Mouse (Mus musculus) limb, embryonic 15.5 days (tissue): Measurements from ENCODE around the gene Acsl6. TPM values are rescaled to one million over a fixed set of nuclear protein-coding genes. Genes with fewer than 3 reads are reported as not detected.
"Not testable (repeated sequence)": the region's sequence is repeated elsewhere in the genome, so short reads cannot be mapped to it uniquely, and the experiment has no call there.

Source experiments
- ATAC-seq: fragments of 200-750 bp; cut with Nextera tagmentation; 2 replicates; pipeline ENCODE4 v1.8.0; 2017; ENCODE audit warnings: low read depth, moderate TSS enrichment; ENCODE audit not compliant: insufficient number of reproducible peaks, low FRiP score, low TSS enrichment
- H3K27ac ChIP-seq: fragments of 300-500 bp; sonication (generic); 2 replicates; pipeline ENCODE4 v1.5.1; 2015; ENCODE audit warnings: moderate library complexity, mild to moderate bottlenecking, inconsistent platforms
- H3K27me3 ChIP-seq: fragments of 300-500 bp; sonication (generic); 2 replicates; pipeline ENCODE4 v1.6.1; 2015; ENCODE audit warnings: inconsistent platforms
- H3K36me3 ChIP-seq: fragments of 300-500 bp; sonication (generic); 2 replicates; pipeline ENCODE4 v1.6.1; 2015; ENCODE audit warnings: inconsistent platforms
- H3K4me1 ChIP-seq: fragments of 300-500 bp; sonication (generic); 2 replicates; pipeline ENCODE4 v1.6.1; 2015; ENCODE audit warnings: inconsistent platforms
- H3K4me2 ChIP-seq: fragments of 300-500 bp; sonication (generic); 2 replicates; pipeline ENCODE4 v1.6.1; 2015; ENCODE audit warnings: mild to moderate bottlenecking, inconsistent platforms
- H3K4me3 ChIP-seq: fragments of 300-500 bp; sonication (generic); 2 replicates; pipeline ENCODE4 v1.5.1; 2015; ENCODE audit warnings: mild to moderate bottlenecking, inconsistent platforms
- H3K9ac ChIP-seq: fragments of 300-500 bp; sonication (generic); 2 replicates; pipeline ENCODE4 v1.6.1; 2015; ENCODE audit warnings: inconsistent platforms
- H3K9me3 ChIP-seq: fragments of 300-500 bp; sonication (generic); 2 replicates; pipeline ENCODE4 v1.6.1; 2016; ENCODE audit warnings: inconsistent platforms
- WGBS: fragments of 180-500 bp; shearing (Covaris S2); methylation state at CpG from one replicate; pipeline ENCODE4 v1.1.7; 2015; 5-methylcytosine and 5-hydroxymethylcytosine counted together
- polyA plus RNA-seq: library from polyadenylated mRNA; unstranded; fragments of >200 nt; fragmentation: Nextera tagmentation; extraction: Ambion mirVana; gene quantifications from 2 replicates; pipeline ENCODE4 v1.2.1, GENCODE M21; 2015

Gene Acsl6
- polyA plus RNA-seq, 1 experiment from 2014 or later: 0.52 TPM

- H3K4me3 ChIP-seq: no peak overlapping the region
- H3K4me2 ChIP-seq: no peak overlapping the region
- H3K27ac ChIP-seq: no peak overlapping the region
- no peak for ATAC-seq
- no peaks in the 10 kb centered on the region for H3K4me1 ChIP-seq
- H3K27me3 ChIP-seq: no peaks in the 10 kb centered on the region
- H3K9ac ChIP-seq: no peak overlapping the region
- no peaks in the 10 kb centered on the region for H3K9me3 ChIP-seq
- WGBS: 62% methylated on average over 12 of the region's 12 CpGs
- H3K36me3 ChIP-seq: no peaks in the 10 kb centered on the region
Observed at GRCm38 (mm10) chr11:54293980-54294807, 9.4 kb upstream of the Acsl6 start.

- no peak for ATAC-seq
- Histone ChIP-seq H3K4me3 (no peak overlapping the region), H3K9ac (no peak overlapping the region), H3K27ac (no peak overlapping the region), H3K4me2 (no peak overlapping the region), H3K9me3 (no peaks in the 10 kb centered on the region), H3K4me1 (no peaks in the 10 kb centered on the region), H3K36me3 (no peaks in the 10 kb centered on the region), H3K27me3 (no peaks in the 10 kb centered on the region)
- whole genome bisulfite sequencing: 78% methylated on average over 4 of the region's 4 CpGs
Observed at GRCm38 (mm10) chr11:54295971-54296370, 7.6 kb upstream of the Acsl6 start.

- Histone ChIP-seq H3K27ac (no peak overlapping the region), H3K4me2 (no peak overlapping the region), H3K36me3 (no peaks in the 10 kb centered on the region), H3K9me3 (no peaks in the 10 kb centered on the region), H3K27me3 (no peaks in the 10 kb centered on the region), H3K9ac (no peak overlapping the region), H3K4me1 (no peaks in the 10 kb centered on the region), H3K4me3 (no peak overlapping the region)
- no peak for ATAC-seq
- 76% methylated on average over 1 of the region's 1 CpGs for WGBS
Observed at GRCm38 (mm10) chr11:54296734-54297133, 6.9 kb upstream of the Acsl6 start.

- H3K4me1 ChIP-seq, H3K9ac ChIP-seq, H3K27me3 ChIP-seq, H3K9me3 ChIP-seq, H3K4me3 ChIP-seq, H3K4me2 ChIP-seq, H3K36me3 ChIP-seq, ATAC-seq, H3K27ac ChIP-seq: not testable (repeated sequence)
- 89% methylated on average over 2 of the region's 2 CpGs for WGBS
Observed at GRCm38 (mm10) chr11:54297471-54297870, 6.1 kb upstream of the Acsl6 start.

- no peak overlapping the region for H3K27ac ChIP-seq
- peaks cover 11% of the 10 kb centered on the region for H3K27me3 ChIP-seq
- ATAC-seq: no peak
- H3K4me2 ChIP-seq: no peak overlapping the region
- no peak overlapping the region for H3K4me3 ChIP-seq
- H3K9me3 ChIP-seq: no peaks in the 10 kb centered on the region
- peaks cover 2% of the 10 kb centered on the region for H3K4me1 ChIP-seq
- H3K9ac ChIP-seq: no peak overlapping the region
- no peaks in the 10 kb centered on the region for H3K36me3 ChIP-seq
Observed at GRCm38 (mm10) chr11:54298777-54299176, 4.8 kb upstream of the Acsl6 start.

GRCm38 (mm10) chr11:54301994-54302393 lies 1.6 kb upstream of the Acsl6 start:
- ATAC-seq: no peak
- peaks cover 37% of the 10 kb centered on the region for H3K27me3 ChIP-seq
- H3K4me3 ChIP-seq: no peak overlapping the region
- H3K4me2 ChIP-seq: no peak overlapping the region
- H3K36me3 ChIP-seq: no peaks in the 10 kb centered on the region
- 82% methylated on average over 8 of the region's 8 CpGs for WGBS
- H3K27ac ChIP-seq: no peak overlapping the region
- no peak overlapping the region for H3K9ac ChIP-seq
- H3K4me1 ChIP-seq: peaks cover 9% of the 10 kb centered on the region
- no peaks in the 10 kb centered on the region for H3K9me3 ChIP-seq

- peaks cover 37% of the 10 kb centered on the region for H3K27me3 ChIP-seq
- H3K4me3 ChIP-seq: no peak overlapping the region
- ATAC-seq: no peak
- H3K9me3 ChIP-seq: no peaks in the 10 kb centered on the region
- H3K36me3 ChIP-seq: no peaks in the 10 kb centered on the region
- H3K4me2 ChIP-seq: no peak overlapping the region
- peaks cover 9% of the 10 kb centered on the region for H3K4me1 ChIP-seq
- no peak overlapping the region for H3K27ac ChIP-seq
- WGBS: 89% methylated on average over 3 of the region's 3 CpGs
- no peak overlapping the region for H3K9ac ChIP-seq
Observed at GRCm38 (mm10) chr11:54302606-54303005, 992 bp upstream of the Acsl6 start.

GRCm38 (mm10) chr11:54303076-54303727 lies 396 bp upstream of the Acsl6 start:
- Histone ChIP-seq H3K27ac (no peak overlapping the region), H3K27me3 (peaks cover 37% of the 10 kb centered on the region), H3K4me1 (peaks cover 9% of the 10 kb centered on the region), H3K4me2 (peak overlapping the region; percentile 90; the same call in 1 of the 2 replicates), H3K9me3 (no peaks in the 10 kb centered on the region), H3K4me3 (no peak overlapping the region), H3K9ac (no peak overlapping the region), H3K36me3 (no peaks in the 10 kb centered on the region)
- no peak for ATAC-seq
- WGBS: 20% methylated on average over 6 of the region's 6 CpGs

- Histone ChIP-seq H3K4me1 (peaks cover 9% of the 10 kb centered on the region), H3K27ac (no peak overlapping the region), H3K9ac (no peak overlapping the region), H3K36me3 (no peaks in the 10 kb centered on the region), H3K4me3 (peak overlapping the region; percentile 47), H3K4me2 (peak overlapping the region; percentile 90), H3K9me3 (no peaks in the 10 kb centered on the region), H3K27me3 (peaks cover 37% of the 10 kb centered on the region)
- 5% methylated on average over 7 of the region's 7 CpGs for WGBS
- ATAC-seq: no peak
Observed at GRCm38 (mm10) chr11:54304471-54304873, 874 bp downstream of the Acsl6 start.

GRCm38 (mm10) chr11:54305331-54305730 lies 1.7 kb downstream of the Acsl6 start:
- Histone ChIP-seq H3K4me1 (peaks cover 9% of the 10 kb centered on the region), H3K9me3 (no peaks in the 10 kb centered on the region), H3K9ac (no peak overlapping the region), H3K27me3 (peaks cover 37% of the 10 kb centered on the region), H3K4me3 (no peak overlapping the region), H3K36me3 (no peaks in the 10 kb centered on the region), H3K4me2 (no peak overlapping the region), H3K27ac (no peak overlapping the region)
- 75% methylated on average over 3 of the region's 3 CpGs for WGBS
- ATAC-seq: no peak

GRCm38 (mm10) chr11:54307139-54307816 lies 3.7 kb downstream of the Acsl6 start:
- Histone ChIP-seq H3K9me3 (no peaks in the 10 kb centered on the region), H3K9ac (no peak overlapping the region), H3K27me3 (peaks cover 37% of the 10 kb centered on the region), H3K27ac (no peak overlapping the region), H3K4me1 (peaks cover 14% of the 10 kb centered on the region), H3K36me3 (no peaks in the 10 kb centered on the region), H3K4me3 (no peak overlapping the region), H3K4me2 (no peak overlapping the region)
- no peak for ATAC-seq
- 75% methylated on average over 7 of the region's 7 CpGs for WGBS

GRCm38 (mm10) chr11:54310588-54310987 lies 7.0 kb downstream of the Acsl6 start:
- WGBS: 47% methylated on average over 2 of the region's 2 CpGs
- no peaks in the 10 kb centered on the region for H3K9me3 ChIP-seq
- ATAC-seq: no peak

More at GRCm38 (mm10) chr11:54310588-54310987, 7.0 kb downstream of the Acsl6 start:
- H3K4me2 ChIP-seq: no peak overlapping the region
- no peaks in the 10 kb centered on the region for H3K36me3 ChIP-seq
- H3K4me3 ChIP-seq: no peak overlapping the region
- H3K27ac ChIP-seq: no peak overlapping the region
- peaks cover 9% of the 10 kb centered on the region; the same call in 1 of the 2 replicates for H3K27me3 ChIP-seq
- H3K9ac ChIP-seq: no peak overlapping the region
- H3K4me1 ChIP-seq: peaks cover 9% of the 10 kb centered on the region
